Mouse (Mus musculus): ENCODE measurements around the gene Tagln. TPM values are rescaled to one million over a fixed set of nuclear protein-coding genes. Genes with fewer than 3 reads are reported as not detected.

Gene Tagln
- polyA plus RNA-seq (2012; rRNA removed) = 5.2 and 6.7 TPM in 2 replicates

GRCm38 (mm10) chr9:45935628-45936210, at the start of gene Tagln:
Tagln (minus strand) TSS chr9:45936058.

GRCm38 (mm10) chr9:45955107-45955963, 19.5 kb upstream of the Tagln start, which contains the start of gene Sidt2:
Sidt2 (minus strand) TSS chr9:45955258.

GRCm38 (mm10) chr9:45906355-45907077, 29.3 kb downstream of the Tagln start, which contains the start of the genes Pcsk7 and Rnf214:
Pcsk7 (plus strand) TSS chr9:45906497.
Rnf214 (minus strand) TSS chr9:45906911.

Other genes with a start within 250 kb of the Tagln start
- 4.5 and 5.2 TPM in 2 replicates for gene Cep164, start 107.4 kb downstream of the Tagln start, polyA plus RNA-seq (2012; rRNA removed)
- gene Bace1, start 97.5 kb downstream of the Tagln start, polyA plus RNA-seq (2012; rRNA removed) = 3.1 and 3.4 TPM in 2 replicates
- 6.8 and 7.9 TPM in 2 replicates for gene Pcsk7, start 29.6 kb downstream of the Tagln start, polyA plus RNA-seq (2012; rRNA removed)
- 6.4 and 7.3 TPM in 2 replicates for gene Rnf214, start 29.1 kb downstream of the Tagln start, polyA plus RNA-seq (2012; rRNA removed)
- gene Sidt2, start 19.2 kb upstream of the Tagln start, polyA plus RNA-seq (2012; rRNA removed) = 18.0 and 21.1 TPM in 2 replicates
- 26.8 and 29.3 TPM in 2 replicates for gene Pafah1b2, start 76.6 kb upstream of the Tagln start, polyA plus RNA-seq (2012; rRNA removed)
- 2.6 and 3.3 TPM in 2 replicates for gene Sik3, start 76.8 kb upstream of the Tagln start, polyA plus RNA-seq (2012; rRNA removed)